Mouse (Mus musculus) heart, adult 2 months (tissue): ENCODE data around the gene Map4k4. TPM values are rescaled to one million over a fixed set of nuclear protein-coding genes. Genes with fewer than 3 reads are reported as not detected.

Source experiments
- DNase-seq, 2 experiments: peaks; one replicate each; pipeline ENCODE4 v3.0.0; 2021
- H3K27ac ChIP-seq: fragments of 200-600 bp; 2 replicates; pipeline ENCODE4 v1.8.1; 2022
- H3K27me3 ChIP-seq: fragments of 200-500 bp; 2 replicates; pipeline ENCODE4 v1.6.1; 2012; ENCODE audit warnings: mild to moderate bottlenecking, low read length, inconsistent platforms, mixed read lengths; ENCODE audit not compliant: control insufficient read depth, insufficient read depth
- H3K36me3 ChIP-seq: fragments of 200-500 bp; 2 replicates; pipeline ENCODE4 v1.6.1; 2012; ENCODE audit warnings: low read length, inconsistent platforms; ENCODE audit not compliant: control insufficient read depth, insufficient read depth
- H3K4me1 ChIP-seq: fragments of 200-500 bp; 2 replicates; pipeline ENCODE4 v1.6.1; 2011; ENCODE audit warnings: low read length; ENCODE audit not compliant: control insufficient read depth, insufficient read depth
- H3K4me3 ChIP-seq: fragments of 200-600 bp; 2 replicates; pipeline ENCODE4 v1.8.1; 2022
- H3K79me2 ChIP-seq: fragments of 200-500 bp; replicated peaks from 2 replicates; pipeline ENCODE4 v1.6.1; 2012; ENCODE audit warnings: mild to moderate bottlenecking, inconsistent platforms, low read length, moderate library complexity, mixed read lengths; ENCODE audit not compliant: control insufficient read depth, insufficient read depth
- H3K9ac ChIP-seq: fragments of 200-500 bp; 2 replicates; pipeline ENCODE4 v1.6.1; 2012; ENCODE audit warnings: low read depth, mild to moderate bottlenecking, control low read depth, inconsistent platforms, low read length, mixed read lengths
- CTCF ChIP-seq: fragments of 200-600 bp; IDR thresholded peaks from 2 replicates; pipeline ENCODE4 v1.8.1; 2022; ENCODE audit warnings: antibody characterized with exemption, mild to moderate bottlenecking, moderate library complexity
- EP300 ChIP-seq: fragments of 200-500 bp; IDR thresholded peaks from 2 replicates; pipeline ENCODE4 v1.6.1; 2011; ENCODE audit warnings: low read depth, low read length, control low read depth; ENCODE audit not compliant: insufficient read depth
- POLR2A ChIP-seq: fragments of 200-500 bp; IDR thresholded peaks from 2 replicates; pipeline ENCODE4 v1.6.1; 2011; ENCODE audit warnings: mild to moderate bottlenecking, low read depth, low read length, control low read depth; ENCODE audit not compliant: insufficient read depth
- WGBS: fragments of 180-500 bp; shearing (Covaris S2); methylation state at CpG from one replicate; pipeline ENCODE4 v1.1.7; 2018; 5-methylcytosine and 5-hydroxymethylcytosine counted together
- intact Hi-C: fragments of 180-260 bp; cut with DNase I; formaldehyde crosslinking; loops from one replicate; pipeline ENCODE4 v1.15.1; 2025
- polyA plus RNA-seq: library from polyadenylated mRNA; depleted of rRNA; stranded (reverse); fragments of >200 nt; gene quantifications from 2 replicates; pipeline ENCODE4 v1.2.3, GENCODE M21; 2012
- total RNA-seq, 2 experiments: library from RNA; stranded (reverse); gene quantifications; 2 replicates each; pipeline ENCODE4 v1.2.3; 2021

The Map4k4 gene
- total and polyA plus RNA-seq, 3 experiments: 85.2 to 134 (median 129) TPM

DNA sequence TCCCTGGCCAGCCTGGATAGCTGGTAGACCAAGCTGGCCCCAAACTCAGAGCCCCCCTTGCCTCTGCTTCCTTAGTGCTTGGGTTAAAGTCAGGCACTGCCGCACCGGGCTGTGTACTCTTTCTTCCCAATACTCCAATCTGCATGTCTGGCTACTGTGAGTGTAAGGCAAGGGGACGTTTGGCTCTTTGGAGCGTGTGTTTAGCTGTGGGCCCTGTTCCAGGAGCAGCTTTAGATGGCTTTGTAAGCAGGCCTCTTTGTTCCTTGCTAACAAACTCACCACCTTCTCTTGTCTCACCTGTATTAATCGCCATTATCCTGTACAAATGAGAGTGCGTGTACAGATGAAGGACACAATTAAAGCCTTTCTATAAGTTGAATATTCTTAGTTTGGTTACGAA lies 71.7 kb downstream of the Map4k4 start:
- intact Hi-C loops: no loop called here
- H3K27me3 ChIP-seq: no peaks in the 10 kb centered on the region
- H3K79me2 ChIP-seq: peaks cover 10% of the 10 kb centered on the region
- peaks cover 19% of the 10 kb centered on the region for H3K36me3 ChIP-seq
- no peak overlapping the region for H3K27ac ChIP-seq
- no peak for TF ChIP-seq POLR2A
- TF ChIP-seq EP300: no peak
- TF ChIP-seq CTCF: no peak
- no peak for DNase-seq
- 55% methylated on average over 7 of the region's 7 CpGs for WGBS
- peaks cover 17% of the 10 kb centered on the region for H3K4me1 ChIP-seq
- no peak overlapping the region for H3K4me3 ChIP-seq
- no peak overlapping the region for H3K9ac ChIP-seq

DNA sequence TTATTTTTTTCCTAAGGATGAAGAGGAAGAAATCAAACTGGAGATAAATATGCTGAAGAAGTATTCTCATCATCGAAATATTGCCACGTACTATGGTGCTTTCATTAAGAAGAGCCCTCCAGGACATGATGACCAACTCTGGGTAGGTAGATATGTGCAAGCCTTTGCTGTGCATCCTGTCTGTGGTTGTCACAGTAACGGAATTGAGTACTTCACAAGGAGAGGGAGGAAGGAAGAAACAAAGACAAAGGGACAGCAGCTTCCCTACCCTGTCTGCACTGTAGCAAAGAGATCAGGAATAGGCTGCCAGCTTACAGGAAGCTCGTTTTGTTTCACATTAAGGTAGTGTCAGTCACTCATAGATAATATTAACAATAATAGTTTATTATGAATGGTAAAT lies 73.2 kb downstream of the Map4k4 start:
- intact Hi-C loops: no loop called here
- H3K9ac ChIP-seq: no peak overlapping the region
- no peak overlapping the region for H3K4me3 ChIP-seq
- H3K27me3 ChIP-seq: no peaks in the 10 kb centered on the region
- no peak overlapping the region for H3K27ac ChIP-seq
- peaks cover 10% of the 10 kb centered on the region for H3K4me1 ChIP-seq
- TF ChIP-seq CTCF: no peak
- no peak for TF ChIP-seq POLR2A
- TF ChIP-seq EP300: no peak
- H3K79me2 ChIP-seq: peaks cover 8% of the 10 kb centered on the region
- DNase-seq: no peak
- peaks cover 13% of the 10 kb centered on the region for H3K36me3 ChIP-seq
- 48% methylated on average over 4 of the region's 4 CpGs for WGBS

DNA sequence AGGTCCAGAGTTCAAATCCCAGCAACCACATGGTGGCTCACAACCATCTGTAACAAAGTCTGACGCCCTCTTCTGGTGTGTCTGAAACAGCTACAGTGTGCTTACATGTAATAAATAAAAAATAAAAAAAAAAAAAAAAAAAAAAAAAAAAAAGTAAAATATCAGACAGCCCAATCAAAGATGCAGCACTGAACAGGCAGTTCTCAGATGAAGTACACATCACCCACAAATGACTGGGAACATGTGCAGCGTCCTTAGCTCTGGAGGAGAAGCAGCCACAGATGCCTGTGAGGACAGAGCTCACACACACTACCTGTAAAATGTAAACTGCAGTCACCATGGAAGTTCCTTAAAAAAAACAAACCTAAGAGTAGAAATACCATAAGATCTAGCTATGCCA lies 74.3 kb downstream of the Map4k4 start:
- WGBS: 96% methylated on average over 2 of the region's 2 CpGs
- DNase-seq: no peak
- H3K4me3 ChIP-seq: no peak overlapping the region
- no peaks in the 10 kb centered on the region for H3K27me3 ChIP-seq
- no peak overlapping the region for H3K9ac ChIP-seq
- H3K27ac ChIP-seq: no peak overlapping the region
- peaks cover 6% of the 10 kb centered on the region for H3K4me1 ChIP-seq
- peaks cover 7% of the 10 kb centered on the region; the same call in 1 of the 2 replicates for H3K79me2 ChIP-seq
- peaks cover 7% of the 10 kb centered on the region; the same call in 1 of the 2 replicates for H3K36me3 ChIP-seq
- no peak for TF ChIP-seq EP300
- peak; percentile 24; the same call in 1 of the 2 replicates for TF ChIP-seq CTCF
- intact Hi-C loops: no loop called here

DNA sequence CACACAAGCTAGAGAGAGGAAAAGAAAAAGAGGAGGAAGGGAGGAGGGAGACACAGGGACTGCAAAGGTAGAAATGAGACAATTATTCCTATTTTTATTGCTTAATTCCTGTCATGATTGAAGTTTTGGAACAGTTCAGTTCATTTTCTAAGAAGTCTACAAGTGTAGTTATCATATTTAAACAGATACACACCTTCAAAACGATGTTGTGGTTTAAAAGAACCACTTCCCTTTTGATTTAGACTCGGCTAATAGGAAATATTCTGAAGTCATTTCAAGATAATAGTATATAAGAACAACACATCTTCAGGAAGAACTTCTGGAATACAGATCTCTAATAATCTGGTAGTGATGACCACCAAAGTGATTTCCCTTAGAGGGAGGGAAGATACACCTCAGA lies 75.4 kb downstream of the Map4k4 start:
- DNase-seq: no peak
- WGBS: 42% methylated on average over 2 of the region's 2 CpGs
- Histone ChIP-seq H3K79me2 (0 out of 2 replicates have a peak, but pooled peaks cover 5% of the 10 kb centered on the region), H3K4me1 (peaks cover 4% of the 10 kb centered on the region), H3K27ac (no peak overlapping the region), H3K36me3 (peaks cover 11% of the 10 kb centered on the region; the same call in 1 of the 2 replicates), H3K27me3 (no peaks in the 10 kb centered on the region), H3K9ac (no peak overlapping the region), H3K4me3 (no peak overlapping the region)
- intact Hi-C loops: loop anchor here (2.0 kb wide), 1 partner anchor 65 kb away; no protein-coding TSS in a partner anchor
- no peak for TF ChIP-seq EP300
- no peak for TF ChIP-seq POLR2A
- no peak for TF ChIP-seq CTCF

- intact Hi-C loops: loop anchor here (2.0 kb wide), 1 partner anchor 66 kb away; no protein-coding TSS in a partner anchor
- Histone ChIP-seq H3K4me1 (peaks cover 5% of the 10 kb centered on the region), H3K4me3 (no peak overlapping the region), H3K27ac (no peak overlapping the region), H3K27me3 (no peaks in the 10 kb centered on the region), H3K9ac (no peak overlapping the region), H3K36me3 (peaks cover 17% of the 10 kb centered on the region; the same call in 1 of the 2 replicates), H3K79me2 (0 out of 2 replicates have a peak, but pooled peaks cover 5% of the 10 kb centered on the region)
- WGBS: 70% methylated on average over 11 of the region's 11 CpGs
- no peak for DNase-seq
- TF ChIP-seq EP300: no peak
- no peak for TF ChIP-seq POLR2A
- TF ChIP-seq CTCF: peak; percentile 62
These were observed 76.4 kb downstream of the Map4k4 start for GRCm38 (mm10) chr1:39976847-39977744.

DNA sequence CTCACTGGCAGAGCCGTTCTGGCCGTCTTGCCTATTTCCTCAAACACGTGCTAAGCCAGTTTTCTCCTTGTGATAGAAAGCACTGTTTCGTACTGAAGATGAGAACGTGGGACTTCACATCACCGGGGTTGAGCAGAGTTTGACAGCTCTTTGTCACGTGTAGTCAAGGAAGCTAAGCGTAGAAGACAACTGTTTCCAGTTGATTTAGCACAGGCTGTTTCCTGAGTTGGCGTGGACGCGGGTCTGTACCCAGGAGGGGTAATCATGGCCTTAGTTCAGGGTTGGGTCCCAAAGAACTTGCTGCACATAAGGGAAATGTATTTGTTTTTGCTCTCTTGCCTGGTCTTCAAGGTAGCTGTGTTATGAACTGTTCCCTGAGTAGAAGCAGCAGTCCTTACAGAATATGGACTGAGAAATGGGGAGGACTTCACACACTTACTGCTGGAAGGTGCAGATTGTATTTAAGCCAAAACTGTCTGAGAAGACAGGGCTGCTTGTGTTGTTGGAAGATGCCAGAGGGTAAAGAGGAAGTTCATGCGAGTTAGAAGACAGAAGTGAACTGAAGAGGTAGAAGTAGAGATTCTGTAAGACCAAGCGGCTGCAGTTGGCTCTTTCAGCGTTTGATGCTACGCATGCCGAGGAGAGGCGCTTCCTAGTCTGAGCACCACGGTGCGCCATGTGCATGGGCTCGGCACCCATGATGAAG lies 78.2 kb downstream of the Map4k4 start:
- DNase-seq: no peak
- Histone ChIP-seq H3K9ac (no peak overlapping the region), H3K4me3 (no peak overlapping the region), H3K27me3 (no peaks in the 10 kb centered on the region), H3K4me1 (peaks cover 11% of the 10 kb centered on the region), H3K79me2 (0 out of 2 replicates have a peak, but pooled peaks cover 3% of the 10 kb centered on the region), H3K27ac (no peak overlapping the region), H3K36me3 (peaks cover 14% of the 10 kb centered on the region; the same call in 1 of the 2 replicates)
- TF ChIP-seq POLR2A (no peak), CTCF (no peak), EP300 (no peak)
- 67% methylated on average over 20 of the region's 20 CpGs for WGBS
- intact Hi-C loops: no loop called here
